Mouse (Mus musculus): Measurements from ENCODE around the gene Hic2.

Gene Hic2

DNA sequence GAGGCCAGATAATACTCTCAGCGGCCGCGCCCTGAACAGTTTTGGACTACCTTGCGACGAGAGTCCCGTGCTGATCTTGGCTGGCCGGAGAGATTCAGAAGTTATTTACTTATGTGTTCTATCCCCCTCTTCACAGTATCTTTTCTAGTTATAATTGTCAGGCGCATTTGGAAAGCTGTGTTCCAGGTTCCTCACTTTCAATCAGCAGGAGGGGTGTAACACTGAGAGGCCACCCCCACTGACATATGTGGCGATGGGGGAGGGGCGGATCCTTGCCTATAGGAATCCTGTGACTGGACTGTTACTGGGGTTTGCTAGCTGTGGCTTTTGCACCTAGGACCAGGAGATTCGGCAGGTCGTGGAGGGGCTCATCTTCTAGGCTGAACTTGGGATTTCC, 1.1 kb downstream of the Hic2 start:
- peak; percentile 28 for DNase-seq

DNA sequence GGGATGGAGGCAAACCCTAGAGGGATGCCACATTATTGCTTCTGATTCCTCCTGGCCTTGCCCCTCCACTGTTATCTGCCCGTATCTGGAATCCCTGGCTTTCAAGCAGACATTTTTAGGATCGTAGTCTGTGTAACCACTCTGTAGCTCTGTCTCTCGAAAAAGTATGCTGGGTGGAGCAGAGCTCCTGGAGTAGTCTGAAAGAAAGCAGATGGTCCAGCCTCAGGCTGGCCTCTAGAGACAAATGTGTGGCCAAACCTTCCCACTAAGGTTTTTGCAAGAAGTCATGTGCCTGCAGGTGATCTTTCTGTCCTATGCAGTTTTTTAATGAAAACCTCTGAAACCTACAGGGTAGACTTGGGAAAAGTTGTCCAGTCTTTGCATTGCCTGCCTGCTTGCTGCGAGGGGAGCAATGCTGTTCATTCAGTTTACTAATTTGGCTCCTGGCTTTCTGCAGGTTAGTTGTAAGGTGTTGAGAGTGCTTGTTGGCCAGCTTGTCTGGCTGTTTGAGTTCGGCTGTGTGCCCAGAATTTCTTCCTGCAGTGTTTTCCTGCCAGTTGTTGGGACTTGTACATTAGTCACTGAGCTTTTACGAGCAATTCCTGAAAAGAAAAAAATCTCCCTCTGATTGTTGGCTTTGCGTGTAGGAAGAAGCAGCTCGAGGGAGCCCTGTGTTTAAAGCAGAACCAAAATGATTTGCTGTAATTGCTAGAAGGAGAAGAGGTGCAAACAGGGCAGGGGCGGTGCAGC, 1.7 kb downstream of the Hic2 start:
- DNase-seq = no peak

DNA sequence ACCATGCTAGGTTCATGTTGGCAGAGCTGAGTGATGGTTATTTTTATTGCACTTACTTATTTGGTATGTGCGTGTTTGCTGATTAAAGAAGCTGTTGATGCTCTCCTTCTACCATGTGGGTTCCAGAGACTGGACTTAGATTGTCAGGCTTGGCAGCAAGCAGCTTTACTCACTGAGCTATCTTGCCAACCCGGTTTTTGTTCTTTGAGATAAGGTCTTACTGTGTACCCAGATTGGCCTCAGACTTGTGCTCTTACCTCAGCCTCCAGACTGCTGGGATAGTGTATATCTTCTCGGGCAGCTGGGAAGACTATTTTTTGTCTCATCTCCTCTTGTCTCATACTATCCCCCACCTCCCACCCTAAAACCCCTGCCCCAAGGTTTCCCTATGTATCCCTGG, 4.3 kb downstream of the Hic2 start:
- no peak for DNase-seq

DNA sequence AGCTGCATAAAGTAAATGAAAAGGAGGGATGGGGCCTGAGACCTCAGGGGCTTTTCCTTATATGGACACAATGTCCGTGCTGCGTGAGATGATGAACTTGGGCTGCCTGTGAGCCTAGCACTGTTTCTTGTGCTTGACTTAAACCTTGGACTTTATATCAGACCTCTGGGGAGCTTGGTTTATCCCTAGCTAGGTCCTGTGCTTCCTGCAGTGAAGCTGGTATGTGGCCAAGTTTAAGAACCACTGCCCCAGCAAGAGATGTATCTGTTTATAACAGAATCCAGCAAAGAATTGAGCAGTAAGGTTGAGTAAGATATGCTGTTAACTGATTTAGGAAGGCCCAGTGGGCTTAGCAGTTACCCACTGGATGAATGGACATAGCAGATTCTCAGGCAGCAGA, 6.0 kb downstream of the Hic2 start:
- no peak for DNase-seq

DNA sequence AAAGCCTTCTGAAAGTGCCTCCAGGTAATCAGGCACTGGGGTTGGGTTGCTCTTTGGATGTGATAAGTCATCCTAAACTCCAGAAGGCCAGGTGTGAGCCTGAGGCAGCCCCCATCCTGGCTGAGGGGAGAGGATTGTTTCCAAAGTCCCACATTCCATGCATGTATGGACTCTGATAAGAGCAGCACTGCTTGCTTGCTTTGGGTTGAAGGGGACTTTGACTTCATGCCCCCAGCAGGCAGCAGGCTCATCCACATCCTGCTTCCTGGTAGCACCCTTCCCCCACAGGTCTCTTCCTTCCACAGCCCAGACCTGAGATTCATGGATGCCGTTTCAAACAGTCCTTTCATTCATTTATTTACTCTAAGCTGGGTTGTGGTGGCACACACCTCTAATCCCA, 10.4 kb downstream of the Hic2 start:
- no peak for DNase-seq

DNA sequence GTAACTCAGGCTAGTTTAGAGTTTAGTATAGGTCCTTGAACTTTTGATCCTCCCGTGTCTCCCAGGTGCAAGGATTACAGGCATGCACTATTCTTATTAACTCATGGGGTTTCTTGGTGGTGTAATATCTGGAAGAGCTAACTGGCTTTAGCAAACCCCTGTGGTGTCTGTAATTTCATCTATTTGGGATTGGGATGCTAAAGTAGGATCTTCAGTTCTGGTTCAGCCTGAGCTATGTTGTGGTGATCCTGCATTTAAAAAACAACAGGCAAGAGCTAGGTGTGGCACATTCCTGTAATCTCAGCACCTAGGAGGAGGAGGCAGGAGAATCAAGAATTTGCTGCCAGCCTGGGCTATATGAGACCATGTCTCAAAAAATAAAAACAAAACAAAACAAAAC, 11.6 kb downstream of the Hic2 start:
- no peak for DNase-seq

DNA sequence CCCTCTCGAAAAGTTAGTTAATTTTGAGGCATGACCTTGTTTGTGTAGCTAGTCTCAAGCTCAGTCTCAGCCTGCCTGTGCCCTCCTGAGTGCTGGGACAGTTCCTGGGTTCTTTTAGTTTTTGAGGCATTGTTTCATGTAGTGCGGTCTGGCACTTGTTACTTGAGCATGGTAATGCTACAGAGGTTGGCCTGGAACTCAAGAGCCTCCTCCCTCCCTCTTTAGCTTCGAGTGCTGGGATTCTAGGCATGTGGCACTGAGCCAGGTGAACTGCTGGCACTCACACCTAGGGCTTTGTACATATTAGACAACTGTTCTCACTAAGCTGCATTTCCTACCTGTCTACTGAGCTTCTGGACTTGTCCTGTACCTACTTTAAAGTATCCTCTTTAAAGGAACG, 14.4 kb downstream of the Hic2 start:
- DNase-seq = no peak

DNA sequence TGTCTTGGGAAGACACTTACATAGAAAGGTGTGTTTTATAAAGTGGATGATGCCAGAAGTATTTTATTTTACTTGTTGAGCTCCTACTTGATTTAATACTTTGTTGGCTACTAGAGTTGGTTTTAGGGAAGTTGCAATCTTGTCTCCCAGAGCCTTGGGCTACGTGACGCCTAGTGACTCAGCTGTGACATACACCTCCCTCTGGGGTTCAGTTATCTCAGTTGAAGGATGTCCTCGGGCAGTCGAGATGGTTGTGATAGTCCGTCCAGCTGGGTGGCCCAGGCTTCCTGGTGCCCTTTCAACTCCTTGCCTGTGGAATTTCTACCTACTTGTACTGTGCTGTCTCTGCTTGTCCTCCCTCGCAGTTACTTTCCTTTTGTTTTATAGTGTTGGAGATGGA, 15.8 kb downstream of the Hic2 start:
- DNase-seq = no peak

DNA sequence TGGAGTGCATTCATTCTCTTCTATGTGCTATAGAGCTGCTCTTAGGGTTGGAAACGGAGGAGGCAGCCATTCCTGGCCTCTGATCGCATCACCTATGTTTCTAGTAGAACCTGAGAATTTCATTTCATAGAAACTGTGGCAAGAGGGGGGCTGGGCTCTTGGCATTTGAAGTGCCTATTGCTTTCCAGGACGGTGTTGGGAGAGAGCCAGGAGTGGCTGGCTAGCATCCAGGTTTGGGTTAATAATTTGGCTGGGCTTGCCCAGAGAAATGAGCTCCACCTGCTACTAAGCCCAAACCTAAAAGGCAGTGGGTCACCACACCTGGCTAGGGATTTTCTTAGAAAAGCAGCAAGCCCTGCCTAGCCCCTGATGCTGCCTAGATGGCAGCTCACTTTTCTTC, 18.2 kb downstream of the Hic2 start:
- no peak for DNase-seq

DNA sequence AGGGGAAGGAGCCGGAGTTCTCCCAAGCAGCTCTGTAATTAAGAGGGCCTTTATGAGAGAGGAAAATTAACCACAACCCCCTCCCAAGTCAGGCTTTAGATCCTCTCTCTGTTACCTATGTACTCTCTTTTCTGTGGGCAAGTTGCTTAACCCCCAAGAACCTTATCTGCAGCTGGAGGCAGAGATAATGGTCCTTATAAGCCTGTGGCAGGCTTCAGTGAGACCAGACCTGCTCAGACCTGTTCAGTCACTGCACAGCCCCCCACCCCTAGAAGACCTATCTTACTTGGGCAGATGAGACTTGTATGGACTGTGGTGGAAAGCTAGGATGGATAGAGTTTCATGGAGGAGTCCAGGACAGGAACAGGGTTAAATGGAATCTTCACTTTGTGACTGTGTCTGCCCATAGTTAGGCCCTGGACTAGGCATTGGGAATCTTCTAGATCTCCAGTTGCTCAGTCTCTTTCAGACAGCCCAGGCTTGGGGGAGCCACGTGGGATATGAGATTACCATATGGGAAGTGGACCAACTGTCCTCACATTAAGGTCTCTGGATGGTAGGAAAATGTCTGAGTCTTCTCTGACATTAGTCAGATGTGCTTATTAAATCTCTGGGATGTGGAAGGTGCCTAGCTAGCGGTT, 18.8 kb downstream of the Hic2 start:
- no peak for DNase-seq

DNA sequence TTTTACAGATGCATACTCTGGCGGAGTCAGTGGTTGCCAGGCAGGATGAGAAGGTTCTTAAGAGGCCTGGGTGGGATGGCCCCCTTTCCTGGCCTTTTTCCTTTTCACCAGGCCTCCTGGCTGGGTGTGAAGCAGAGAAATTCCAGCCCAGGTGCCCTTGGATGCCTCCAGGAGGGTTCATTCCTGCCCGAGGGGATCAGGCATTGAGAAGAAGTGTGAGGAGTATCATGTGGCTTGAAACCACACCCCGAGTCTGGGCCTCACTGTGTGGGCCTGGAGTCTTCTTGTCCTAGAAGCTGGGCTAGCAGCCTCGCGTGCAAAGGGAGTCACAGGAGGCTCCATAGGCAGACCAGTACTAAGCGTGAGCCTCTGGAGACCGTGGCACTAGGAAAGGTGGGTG, 19.5 kb downstream of the Hic2 start:
- no peak for DNase-seq

DNA sequence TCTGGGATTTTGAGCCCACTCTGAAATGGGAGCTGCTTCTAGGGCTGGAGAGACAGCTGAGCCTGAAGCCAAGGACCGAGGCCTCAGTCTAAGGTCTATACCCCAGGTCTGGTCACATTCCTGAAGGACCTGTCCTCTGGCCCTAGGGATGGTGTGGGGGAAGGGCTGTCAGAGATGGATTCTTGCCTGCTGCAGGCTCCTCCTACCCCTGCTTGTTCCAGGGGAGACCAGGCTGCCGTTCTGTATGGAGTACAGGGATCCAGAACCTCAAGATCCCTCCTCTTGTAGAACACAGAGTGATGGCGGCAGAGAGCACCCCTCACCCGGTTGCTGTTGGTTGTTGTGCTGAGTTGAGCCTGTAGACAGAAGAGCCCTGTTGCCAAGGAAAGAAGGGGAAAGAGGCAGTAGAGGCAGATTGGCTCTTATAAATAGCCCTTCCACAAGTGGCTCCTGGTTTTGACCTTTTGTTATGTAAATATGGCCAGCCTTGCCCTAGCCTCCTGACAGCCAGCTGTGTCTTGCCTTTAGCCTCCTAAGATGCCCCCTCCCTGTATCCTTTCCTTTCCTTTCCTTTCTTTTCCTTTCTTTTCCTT, 20.7 kb downstream of the Hic2 start:
- no peak for DNase-seq

DNA sequence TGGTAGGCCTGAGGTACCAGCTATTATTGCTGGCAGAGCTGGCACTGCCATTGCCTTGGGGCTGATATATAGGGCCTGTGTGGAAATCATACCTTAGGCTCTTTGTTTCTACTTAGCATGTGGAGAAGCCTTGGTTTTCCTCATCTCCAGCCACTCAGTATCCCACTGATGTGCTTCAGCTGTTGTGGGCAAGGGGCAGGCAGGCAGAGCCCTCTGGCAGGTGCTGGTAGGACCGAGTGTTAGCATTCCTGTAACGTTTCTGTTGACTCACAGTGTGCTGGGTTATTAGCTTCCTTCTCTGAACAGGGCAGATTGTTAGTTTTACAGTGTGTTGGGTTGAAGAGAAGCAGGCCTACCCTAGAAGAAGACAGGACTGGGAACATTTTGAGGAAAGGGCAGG, 21.9 kb downstream of the Hic2 start:
- no peak for DNase-seq

DNA sequence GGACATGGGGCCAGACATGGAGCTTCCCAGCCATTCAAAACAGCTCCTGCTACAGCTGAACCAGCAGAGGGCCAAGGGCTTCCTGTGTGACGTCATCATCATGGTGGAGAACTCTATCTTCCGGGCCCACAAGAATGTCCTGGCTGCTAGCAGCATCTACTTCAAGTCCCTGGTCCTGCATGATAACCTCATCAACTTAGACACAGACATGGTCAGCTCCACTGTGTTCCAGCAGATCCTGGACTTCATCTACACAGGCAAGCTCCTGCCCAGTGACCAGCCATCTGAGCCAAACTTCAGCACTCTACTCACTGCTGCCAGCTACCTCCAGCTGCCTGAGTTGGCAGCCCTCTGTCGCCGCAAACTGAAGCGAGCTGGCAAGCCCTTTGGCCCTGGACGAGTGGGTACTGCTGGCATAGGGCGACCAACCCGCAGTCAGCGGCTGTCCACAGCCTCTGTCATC, 24.0 kb downstream of the Hic2 start:
- no peak for DNase-seq

DNA sequence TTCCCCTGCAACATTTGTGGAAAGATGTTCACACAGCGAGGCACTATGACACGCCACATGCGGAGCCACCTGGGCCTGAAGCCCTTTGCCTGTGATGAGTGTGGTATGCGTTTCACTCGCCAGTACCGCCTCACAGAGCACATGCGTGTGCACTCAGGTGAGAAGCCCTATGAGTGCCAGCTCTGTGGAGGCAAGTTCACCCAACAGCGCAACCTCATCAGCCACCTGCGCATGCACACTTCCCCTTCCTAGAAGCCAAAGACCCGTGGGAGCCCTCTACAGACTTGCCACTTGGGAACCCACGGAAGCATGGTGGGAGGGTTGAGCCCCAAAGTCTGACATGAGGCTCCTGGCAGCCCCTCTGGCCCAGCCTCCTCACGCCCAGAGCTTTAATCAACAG, 25.5 kb downstream of the Hic2 start:
- no peak for DNase-seq

DNA sequence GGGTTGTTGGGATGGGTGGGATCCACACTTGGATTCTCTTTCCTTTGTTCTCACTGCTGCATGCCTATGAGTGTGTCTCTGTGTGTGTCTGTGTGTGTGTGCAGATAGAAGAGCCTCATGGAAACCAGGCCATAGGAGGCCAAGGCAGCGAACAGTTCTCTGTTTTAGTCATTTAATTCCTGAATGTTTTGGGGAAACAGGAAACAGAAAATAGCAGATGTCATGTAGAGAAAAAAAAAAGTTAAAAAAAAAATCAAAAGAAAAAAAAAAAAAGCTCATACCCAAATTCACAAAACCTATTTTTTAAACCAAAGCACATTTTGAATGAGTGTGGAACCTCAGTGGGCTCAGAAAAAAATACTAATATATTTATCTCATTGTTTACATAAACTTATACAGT, 28.0 kb downstream of the Hic2 start:
- no peak for DNase-seq

DNA sequence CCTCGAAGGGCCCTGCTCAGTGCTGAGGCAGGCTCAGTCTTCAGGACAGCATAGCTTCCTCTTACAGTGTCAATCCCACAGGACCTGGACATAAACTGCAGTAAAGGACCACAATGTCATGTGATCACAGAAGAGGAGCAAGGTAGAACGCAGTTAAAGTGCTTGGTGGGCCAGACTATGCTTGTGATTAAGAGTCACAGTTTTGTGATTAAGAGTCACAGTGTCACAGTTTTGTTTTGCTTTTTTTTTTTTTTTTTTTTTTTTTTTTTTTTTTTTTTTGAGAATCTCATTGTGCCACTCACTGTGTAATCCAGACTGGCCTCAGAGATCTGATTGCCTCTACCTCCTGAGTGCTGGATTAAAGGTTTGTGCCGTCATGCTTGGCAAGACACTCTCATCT, 32.7 kb downstream of the Hic2 start:
- DNase-seq = no peak

DNA sequence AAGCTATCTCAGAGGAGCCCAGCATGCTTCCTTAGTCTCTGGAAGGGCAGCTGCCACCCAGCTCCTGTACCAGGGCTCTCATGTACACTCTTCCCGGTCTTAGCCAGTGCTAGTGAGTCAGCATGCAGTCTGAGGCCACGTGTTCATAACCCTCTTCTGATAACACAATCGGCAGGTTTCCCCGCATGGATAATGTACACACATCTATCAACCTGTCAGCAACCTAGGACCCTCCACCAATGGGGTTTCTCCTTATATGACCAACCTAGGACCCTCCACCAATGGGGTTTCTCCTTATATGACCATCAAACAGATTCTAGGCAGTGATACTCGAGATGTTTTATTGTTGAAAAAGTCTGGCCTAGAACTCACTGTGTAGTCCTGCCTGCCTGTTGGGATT, 34.6 kb downstream of the Hic2 start:
- DNase-seq = no peak

DNA sequence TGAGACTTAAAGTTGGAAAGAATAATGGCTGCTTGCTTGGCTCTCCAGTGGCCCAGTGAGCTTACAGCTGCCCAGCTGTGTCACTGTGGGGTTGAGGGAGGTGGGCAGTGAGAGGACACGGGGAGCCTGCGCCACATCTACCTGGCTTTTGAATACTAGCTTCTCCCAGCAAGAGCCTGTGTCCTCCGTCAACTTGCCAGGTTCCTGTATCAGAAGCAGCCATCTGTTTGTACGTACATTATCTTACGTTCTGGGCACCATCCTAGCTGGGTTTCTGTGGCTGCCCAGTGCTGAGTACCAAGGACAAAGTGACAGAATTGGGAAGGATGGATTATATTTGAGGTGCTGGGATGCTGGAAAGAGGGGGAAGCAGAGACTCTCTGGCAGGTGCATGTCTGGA, 36.5 kb downstream of the Hic2 start:
- DNase-seq = no peak

DNA sequence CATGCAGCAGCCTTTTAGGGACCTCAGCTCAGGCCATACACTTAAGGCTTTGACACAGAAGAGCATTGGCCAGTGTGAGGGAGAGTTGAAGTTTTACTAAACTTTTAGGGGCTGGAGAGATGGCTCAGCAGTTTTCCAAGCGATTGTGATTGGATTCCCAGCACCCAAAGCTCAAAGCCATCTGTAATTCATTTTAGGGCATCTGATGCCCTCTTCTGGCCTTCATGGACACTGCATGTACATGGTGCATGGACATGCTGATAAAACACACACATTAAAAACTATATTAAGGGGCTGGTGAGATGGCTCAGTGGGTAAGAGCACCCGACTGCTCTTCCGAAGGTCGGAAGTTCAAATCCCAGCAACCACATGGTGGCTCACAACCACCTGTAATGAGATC, 37.8 kb downstream of the Hic2 start:
- peak; percentile 64 to 66 for DNase-seq

DNA sequence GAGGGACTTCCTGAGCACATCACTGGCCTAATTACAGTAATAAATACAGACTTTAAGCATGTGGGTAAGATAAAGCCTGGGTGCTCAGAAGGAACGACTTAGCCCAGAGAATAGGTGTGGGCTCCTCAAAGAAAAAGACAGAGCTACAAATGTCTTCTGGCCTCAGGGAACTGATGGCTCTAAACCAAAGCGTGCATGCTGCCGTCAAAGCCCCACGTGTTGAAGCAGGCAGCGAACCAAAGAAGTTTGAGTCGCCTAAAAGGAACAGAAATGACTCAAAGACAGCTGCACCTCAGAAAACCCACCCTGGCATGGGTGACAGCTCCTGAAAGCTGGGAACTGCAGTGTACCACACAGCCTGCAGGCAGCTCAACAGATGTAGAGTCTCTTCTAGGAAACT, 38.5 kb downstream of the Hic2 start:
- no peak for DNase-seq

DNA sequence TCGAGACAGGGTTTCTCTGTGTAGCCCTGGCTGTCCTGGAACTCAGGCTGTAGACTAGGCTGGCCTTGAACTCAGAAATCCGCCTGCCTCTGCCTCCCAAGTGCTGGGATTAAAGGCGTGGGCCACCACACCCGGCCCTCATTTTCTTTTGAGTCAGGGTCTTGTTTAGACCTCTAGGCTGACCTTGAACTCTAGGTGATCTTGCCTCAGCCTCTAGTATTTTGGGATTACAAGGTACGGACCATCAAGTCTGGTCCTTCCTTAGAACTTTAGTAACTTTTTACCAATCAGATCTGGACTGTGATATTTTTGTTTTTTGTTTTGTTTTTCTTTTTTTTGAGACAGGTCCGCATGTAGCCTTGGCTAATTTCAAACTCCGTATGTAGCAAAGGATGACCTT, 42.3 kb downstream of the Hic2 start, which contains the start of gene Tmem191c:
Gene Tmem191c (plus strand): TSS at position 357 of the 400 bp plus-strand sequence.
- no peak for DNase-seq

DNA sequence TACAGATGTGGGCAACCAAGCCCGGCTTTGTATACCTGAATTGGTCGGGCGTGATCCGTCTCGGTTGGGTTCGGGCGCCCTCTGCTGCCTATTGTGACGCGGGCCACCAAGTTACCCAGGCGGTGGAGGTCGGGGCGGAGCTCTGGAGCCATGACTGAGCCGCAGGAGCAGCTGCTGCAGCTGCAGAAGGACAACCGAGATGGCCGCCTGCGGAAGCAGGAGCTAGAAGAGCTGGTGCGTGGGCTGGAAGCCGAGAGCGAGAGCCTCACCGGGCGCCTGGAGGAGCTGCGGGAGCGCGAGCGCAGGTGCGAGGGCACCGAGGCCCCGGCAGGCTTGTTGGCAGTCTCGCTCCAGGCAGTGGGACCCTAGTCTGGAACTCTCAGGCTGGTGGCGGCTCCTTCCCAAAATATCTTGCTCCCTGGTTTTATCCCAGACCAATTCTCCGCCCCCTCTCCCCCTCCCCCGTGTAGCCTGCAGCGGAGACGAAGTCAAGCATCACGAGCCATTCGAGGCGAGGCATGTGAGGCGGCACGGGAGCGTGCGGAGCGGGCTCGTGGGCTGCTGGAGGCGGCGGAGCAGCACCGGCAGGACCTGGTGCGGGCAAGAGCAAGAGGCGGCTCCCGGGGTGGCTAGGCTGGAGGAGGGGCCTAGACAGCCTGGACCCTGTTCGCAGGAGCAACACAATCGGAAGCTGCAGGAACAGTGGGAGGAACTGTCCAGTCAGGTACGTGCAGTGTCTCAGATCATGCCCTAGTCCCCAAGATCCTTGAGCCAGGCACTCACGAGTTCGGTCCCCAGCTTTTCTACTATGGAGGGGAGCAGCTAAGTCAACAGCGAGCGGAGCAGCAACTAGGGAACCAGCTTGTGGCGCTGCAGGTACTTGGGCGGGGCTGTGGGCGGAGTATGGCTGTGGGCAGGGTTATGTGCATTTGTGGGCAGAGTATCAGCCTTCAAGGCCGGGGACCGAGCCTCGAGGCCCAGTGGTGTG, 43.1 kb downstream of the Hic2 start:
- DNase-seq = peak; percentile 93 to 95
